Mouse (Mus musculus): ENCODE measurements around the gene Atxn1. TPM values are rescaled to one million over a fixed set of nuclear protein-coding genes. Genes with fewer than 3 reads are reported as not detected.

Atxn1 gene
- total RNA-seq, 2 experiments from 2014 or later, result 43.3 to 46.1 TPM

DNA sequence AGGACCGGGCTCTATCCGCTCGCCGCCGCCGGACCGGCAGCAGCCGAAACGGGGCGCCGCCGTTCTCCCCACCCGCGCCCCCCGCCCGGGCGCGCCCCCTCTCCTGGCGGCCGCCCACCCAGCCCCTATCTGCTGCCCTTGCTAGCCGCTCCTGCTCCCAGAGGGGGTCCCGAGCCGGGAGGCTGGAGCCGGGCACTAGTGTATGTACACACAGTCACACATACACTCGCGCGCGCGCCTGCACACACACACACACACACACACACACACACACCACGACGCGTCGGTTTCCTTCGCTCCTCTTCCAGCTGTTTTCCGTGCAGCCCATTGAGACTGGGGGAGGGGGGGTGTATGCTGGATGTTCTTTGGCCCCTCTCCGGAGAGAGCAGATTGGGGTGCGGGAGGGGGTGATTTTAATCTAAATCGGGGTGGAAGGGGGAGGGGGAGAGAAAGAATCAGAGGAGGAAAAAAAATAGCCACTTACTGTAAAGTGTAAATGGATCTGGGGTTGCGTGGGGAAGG lies 416 bp downstream of the Atxn1 start:
- intact Hi-C loops (cut with DNase I), result loop anchor here (5.0 kb wide), 4 partner anchors 77 to 282 kb away; no protein-coding TSS in a partner anchor
- DNase-seq, result peak in 1 of 2 experiments; percentile 67

DNA sequence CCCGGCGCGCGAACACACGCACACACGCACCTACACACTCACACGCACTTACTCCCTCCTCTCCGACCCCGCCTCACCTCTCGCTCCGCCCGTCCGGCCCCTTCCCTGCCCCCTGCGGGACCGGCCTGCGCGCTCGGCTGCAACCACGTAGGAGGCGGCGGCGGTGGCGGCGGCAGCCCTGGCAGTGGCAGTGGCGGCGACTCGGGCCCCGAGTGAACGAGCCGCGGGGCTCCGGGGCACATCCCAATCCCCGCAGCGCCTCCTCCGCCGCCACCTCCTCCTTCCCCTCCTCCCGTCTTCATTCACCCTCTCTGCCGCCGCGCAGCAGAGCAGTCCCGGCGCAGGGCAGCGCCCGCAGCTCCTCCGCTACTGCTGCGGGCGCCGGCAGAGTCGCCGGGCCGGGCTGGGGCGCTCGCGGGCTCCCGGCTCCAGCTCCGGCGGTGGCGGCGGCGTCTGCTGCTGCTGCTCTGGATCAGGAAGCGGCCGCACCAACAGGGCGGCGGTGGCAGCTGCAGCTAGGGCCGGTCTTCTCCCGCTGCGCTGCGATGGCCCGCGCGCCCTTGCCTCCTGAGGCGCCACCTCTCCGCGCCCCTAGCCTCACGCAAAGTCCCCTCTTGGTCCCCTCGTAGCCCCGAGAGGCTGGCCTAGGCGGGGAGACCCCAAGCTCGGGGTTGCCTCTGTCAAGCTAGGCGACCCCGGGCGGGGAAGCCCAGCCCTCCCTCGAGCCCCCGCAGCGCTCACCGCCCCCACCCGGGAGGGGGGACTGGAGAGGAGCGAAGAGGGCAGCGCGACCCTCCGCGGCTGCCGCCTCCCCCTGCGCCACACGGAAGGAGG lies 1.1 kb downstream of the Atxn1 start:
- intact Hi-C loops (cut with DNase I), result loop anchor here (5.0 kb wide), 4 partner anchors 76 to 281 kb away; no protein-coding TSS in a partner anchor
- DNase-seq, result peak; percentile 86 to 92

DNA sequence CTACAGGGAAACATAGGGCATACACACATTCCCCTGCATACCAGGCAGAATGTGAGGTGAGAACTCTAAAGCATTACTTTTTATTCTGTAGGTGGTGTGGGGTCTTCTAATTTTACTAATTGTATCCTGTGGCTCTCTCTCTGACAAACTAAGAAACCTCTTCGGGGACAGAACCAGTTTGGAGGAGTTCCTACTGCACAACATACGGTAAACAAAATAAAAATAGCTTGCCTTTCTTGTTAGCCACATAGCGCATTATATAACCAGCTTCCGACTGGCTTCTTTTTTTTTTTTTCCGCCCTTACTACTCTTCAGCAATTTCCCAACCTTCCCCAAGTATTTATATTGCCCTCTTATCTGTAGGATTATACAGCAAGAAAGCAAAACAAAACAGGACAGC lies 2.0 kb downstream of the Atxn1 start:
- DNase-seq, result no peak
- intact Hi-C loops (cut with DNase I), result loop anchor here (5.0 kb wide), 4 partner anchors 75 to 280 kb away; no protein-coding TSS in a partner anchor

DNA sequence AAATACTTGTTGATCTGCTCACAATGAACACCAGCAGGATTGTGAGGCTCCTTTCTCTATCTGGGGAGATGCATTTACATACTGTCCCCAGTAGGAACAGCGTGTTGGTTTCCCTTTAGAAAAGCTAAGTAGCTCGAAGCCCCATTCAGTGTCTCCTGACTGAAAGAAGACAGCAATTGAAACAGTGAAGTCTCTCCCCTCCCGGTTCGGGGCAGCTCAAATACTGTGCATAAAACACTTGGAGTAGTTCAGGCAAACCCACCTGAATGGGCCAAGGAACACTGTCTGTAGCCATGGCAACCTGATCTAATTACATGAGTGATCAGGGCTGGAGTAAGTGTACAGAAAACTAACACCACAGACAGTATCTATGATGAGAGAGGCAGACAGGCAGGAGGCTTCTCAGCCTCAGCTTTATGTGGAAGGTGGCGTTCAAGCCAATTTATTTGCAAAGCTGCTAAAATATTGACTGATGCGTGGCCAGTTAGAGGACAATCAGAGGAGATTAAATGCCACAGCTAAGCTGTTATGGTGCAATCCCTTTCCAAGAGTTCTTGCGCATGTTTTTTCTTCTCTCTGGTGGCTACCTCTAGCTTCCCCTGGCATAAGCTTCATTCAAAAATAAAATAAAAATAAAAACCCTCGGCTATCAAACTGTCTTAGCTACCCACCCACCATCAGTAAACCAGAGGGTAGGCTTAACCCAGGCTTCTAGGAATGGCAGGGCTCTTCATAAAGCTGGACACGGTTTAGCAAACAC lies 2.8 kb downstream of the Atxn1 start:
- intact Hi-C loops (cut with DNase I), result loop anchor here (5.0 kb wide), 4 partner anchors 75 to 280 kb away; no protein-coding TSS in a partner anchor
- no peak for DNase-seq

DNA sequence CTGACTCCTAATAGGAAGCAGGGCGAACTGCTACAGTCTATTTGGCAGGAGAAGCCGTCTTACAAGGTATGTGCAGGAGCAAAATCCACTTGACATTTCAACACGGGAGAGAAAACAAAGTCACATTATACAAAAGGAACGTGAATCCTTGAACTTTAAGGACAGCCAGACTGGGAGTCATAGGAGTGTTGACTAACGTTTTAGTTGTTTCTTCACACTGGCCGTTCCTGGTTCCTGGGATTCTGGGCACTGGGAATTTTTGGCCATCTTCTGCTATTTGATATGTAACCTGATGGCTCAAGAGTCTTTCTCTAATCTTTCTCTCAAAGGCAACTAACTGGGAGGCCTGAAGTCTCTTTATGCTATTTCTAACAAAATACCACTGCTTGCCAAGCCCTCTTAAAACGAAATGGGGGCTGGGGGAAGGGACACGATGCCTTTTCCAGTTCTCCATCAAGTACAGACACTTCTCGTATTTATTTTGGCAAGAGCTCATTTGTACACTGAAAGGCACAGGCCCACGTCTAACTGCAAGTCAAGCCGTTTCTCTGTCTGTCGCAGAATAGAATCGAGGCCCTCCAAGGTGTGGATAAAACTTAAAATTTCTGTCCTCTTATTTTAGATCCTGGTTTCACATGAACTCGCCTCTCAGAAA lies 4.4 kb downstream of the Atxn1 start:
- intact Hi-C loops (cut with DNase I), result loop anchor here (5.0 kb wide), 4 partner anchors 73 to 278 kb away; no protein-coding TSS in a partner anchor
- no peak for DNase-seq

DNA sequence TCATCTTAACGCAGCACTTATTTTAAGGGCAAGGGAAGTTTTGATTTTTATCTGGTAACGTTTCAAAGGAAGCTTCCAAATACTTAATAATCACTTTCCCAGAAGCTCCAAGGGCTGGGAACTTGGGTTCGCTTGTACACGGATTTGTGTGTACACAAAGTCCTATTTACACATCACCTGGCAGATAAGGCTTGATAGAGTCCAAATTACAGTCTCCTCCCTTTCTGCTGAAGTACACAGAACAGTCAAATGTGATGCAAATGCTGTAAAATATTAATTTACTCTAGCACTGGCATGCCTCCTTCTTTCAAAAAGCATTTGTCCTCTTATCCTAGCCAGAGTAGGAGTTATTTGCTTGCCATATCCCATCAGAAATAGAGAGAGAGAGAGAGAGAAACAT lies 6.5 kb downstream of the Atxn1 start:
- no peak for DNase-seq
- intact Hi-C loops (cut with DNase I), result no loop called here

DNA sequence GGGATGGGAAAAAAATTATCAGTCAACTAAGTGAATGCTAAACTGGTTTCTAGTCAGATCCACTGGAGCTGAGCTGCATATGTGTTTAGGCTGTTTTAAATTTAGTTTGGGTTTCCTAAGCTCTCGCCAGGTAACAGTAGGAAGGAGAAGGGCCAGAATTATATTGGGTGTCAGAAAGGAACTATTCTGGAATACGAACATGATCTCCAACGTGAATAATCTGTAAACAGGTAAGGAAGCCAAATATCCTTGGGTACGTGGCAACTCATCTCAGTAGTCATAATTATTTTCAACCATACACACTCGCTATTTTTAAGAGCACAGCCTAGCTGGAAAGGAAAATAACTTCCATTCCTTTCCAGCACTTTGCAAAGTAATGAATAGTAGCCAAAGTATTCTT lies 7.2 kb downstream of the Atxn1 start:
- no peak for DNase-seq
- intact Hi-C loops (cut with DNase I), result no loop called here

DNA sequence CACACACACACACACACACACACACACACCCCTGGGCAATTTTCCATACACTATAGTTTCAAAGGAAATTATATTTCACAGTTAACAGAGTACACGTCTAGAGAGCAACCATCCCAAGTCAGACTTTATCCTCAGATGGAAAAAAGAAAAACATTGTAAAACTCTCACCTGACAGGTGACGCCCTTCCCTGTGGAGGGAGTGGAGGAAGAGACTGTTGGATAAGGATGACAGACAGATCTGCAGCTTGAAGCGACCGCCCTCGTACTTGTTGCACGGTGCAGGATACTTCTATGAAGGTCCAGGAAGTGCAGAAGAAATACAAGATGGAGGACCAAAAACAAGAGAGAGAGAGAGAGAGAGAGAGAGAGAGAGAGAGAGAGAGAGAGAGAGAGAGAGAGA lies 8.5 kb downstream of the Atxn1 start:
- no peak for DNase-seq
- intact Hi-C loops (cut with DNase I), result no loop called here

DNA sequence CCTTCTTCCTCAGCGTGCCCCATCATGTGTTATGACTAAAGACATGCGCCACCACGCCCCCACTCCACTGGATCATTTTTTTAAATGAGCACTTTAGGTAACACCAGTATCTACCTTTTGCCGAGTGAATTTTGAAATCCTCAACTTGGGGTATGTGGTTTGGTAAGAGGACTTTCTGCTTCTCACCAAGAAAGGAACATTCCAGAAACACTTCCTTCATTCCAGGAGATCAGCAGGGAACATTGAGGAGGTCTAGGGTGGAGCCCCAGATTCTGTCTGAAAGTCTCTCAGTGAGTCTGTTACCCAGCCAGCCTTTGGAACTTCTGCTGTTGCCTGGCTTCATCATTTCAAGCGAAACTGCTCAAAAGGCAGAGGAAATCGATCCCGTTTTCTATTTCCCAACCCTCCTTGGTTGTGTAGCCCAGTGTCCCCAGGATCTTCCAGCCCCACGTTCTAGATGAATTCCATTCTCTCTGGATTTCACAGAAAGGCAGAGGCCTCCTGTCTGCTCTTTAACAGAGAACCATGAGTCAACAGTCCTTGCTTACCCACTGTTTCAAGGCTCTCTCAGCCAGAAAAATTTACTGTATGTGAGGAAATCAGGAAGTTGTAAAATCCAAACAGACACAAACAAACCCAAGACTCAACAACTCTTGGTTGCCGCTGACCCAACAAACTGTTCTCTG lies 9.3 kb downstream of the Atxn1 start:
- intact Hi-C loops (cut with DNase I), result no loop called here
- no peak for DNase-seq

DNA sequence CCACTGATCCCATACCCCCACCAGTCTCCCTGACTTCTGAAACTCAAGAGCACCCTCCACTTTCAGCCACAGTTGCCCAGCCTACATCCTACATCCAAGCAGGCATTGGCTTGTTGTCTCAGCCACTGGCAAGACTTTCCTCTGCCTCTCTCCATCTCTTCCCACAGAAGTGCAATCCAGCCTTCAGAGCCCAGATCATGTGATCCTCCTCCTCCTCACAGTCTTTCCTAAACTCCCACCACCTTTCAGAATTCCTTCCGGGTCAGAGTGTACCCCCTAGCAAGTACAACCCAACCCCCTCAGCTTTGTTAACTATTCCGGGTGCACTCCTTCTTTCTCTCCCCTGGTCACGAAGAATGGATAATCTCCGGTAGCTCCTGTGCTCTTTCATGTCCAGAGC lies 11.7 kb downstream of the Atxn1 start:
- intact Hi-C loops (cut with DNase I), result no loop called here
- no peak for DNase-seq

DNA sequence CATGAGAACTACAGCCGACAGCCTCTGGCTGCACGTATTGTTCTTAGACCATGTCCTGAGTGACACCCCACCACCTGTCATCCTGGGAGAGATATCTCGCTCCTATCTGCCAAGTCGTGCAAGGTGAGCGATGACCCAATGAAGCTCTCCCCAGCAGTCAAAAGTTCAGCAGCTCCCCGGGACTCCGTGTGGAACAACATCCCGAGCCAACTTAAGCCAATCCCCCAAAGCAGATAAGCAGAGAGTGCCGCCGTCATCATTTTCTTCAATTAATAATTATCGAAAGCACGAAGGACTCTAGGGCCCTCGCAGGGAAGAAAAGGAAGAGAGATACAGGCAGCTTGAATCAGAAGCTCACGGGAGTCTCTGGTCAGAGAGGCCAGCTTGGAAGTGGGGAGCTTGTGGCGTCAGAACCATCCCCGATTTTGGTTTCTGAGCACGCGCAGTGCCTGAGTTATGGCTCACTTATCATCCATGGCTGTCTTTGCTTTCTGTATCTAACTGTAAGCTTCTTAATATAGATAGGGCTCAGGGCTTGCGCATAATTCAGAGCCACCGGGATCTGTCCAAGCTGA lies 13.7 kb downstream of the Atxn1 start:
- intact Hi-C loops (cut with DNase I), result no loop called here
- DNase-seq, result no peak

DNA sequence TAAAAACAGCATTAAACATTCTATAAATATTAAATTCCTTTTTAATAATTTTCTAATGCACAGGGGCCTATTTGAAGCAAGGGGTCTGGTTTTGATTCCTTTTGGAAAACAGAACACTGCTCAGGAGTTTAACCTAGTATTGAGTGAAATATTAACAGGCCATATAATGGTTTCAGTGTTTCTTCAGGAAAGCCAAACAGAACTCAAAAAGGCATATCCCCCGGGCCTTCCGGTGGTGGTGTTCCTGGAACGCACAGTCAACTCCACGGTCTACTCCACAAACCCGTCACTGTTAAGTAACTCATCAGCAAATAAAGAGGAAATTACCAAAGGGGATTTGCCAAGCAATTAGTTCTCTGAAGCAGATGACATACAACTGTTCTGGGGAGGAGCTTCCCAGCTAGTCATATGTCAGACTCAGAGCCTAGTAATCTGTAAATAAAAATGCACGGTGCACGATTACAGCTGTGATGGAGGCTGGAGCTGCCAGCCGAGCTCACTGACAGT lies 14.4 kb downstream of the Atxn1 start:
- intact Hi-C loops (cut with DNase I), result no loop called here
- DNase-seq, result no peak

DNA sequence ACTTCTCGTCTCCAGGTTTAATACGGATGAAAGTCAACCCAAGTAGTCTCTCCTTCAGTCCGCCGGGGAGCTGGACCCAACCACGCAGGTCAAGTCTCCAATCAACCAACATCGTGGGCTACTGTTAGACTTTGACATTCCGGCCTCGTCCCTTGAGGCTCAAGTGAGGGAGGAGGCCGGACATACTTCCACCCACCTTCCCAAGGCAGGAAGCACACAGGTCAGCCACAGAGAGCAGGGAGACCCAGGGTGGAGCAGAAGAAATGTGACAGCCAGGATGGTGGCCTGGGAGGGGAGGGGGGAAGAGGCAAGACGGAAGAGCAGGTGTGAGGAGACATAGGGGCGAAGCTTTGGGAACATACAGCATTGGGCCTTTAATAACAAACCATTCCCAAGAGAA lies 18.7 kb downstream of the Atxn1 start:
- no peak for DNase-seq
- intact Hi-C loops (cut with DNase I), result no loop called here

DNA sequence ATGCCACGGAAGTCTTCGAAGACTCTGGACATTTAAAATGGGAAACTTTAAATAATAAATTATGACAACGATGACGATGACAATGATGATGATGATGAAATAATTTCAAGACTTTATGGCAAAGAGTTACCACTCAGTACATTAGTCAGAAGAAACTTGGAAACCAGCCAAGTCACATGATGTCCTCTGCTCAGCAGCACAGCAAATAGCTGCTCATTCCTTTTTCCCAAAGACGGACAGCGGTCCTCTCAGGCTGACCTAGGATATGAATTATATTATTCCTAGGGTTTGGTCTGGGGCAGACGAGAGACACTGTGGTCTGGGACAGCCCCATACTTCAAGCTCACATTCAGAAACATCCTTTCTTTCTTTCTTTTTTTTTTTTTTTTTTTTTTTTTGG lies 22.5 kb downstream of the Atxn1 start:
- no peak for DNase-seq
- intact Hi-C loops (cut with DNase I), result no loop called here

DNA sequence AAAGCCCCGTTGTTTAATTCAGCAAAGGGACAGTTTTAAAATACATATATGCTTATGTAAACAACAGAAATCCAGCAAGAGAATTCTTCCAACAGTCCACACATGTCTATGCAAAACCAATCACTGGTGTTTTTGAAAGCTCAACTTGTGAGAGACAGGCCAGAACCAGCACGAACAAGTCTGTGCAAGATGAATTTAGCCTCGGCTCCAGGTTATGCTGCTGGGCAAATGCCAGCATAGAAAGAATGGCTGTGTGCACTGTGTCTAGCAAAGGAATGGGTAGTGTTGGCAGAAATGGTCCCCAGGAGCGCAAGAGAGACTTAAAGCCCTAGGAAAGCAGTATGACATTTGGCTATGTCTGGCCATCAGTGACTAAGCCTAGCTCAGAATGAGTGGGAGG lies 24.1 kb downstream of the Atxn1 start:
- intact Hi-C loops (cut with DNase I), result no loop called here
- no peak for DNase-seq

DNA sequence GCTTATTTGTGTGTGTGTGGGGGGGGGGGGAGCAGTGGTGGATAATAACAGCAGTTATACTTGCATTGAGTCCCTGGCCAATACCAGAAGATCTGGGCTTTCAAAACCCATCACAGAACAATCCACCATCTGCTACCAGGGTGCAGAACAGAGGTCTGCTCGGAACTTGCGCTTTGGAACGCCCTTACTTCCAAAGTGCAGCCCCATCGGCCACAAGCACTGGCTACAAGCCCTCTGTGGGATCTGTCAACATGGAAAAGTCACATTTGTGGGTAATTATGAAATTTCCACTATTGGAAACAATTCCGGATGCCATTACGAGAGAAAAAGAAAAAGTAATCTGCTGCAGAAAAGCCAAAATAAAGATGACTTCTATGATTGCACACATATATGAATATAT lies 25.2 kb downstream of the Atxn1 start:
- intact Hi-C loops (cut with DNase I), result no loop called here
- DNase-seq, result no peak

DNA sequence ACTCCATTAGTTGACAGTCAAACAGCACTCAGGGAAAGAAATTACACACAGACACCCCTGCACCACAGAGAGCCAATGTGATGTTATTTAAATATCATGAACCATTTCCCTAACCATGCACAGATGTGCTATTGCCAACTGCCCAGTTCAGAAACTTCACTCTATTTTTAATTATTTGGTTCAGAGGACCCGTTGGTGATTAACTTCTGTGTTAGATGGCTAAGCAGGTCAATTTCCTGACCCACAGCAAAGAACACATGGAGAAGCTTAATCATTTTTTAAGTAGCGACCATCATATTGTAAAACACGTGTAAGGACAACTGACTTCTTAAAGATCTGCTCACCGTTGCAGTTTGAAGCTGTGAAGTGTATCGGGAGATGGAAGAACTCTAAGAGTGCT lies 26.7 kb downstream of the Atxn1 start:
- DNase-seq, result no peak
- intact Hi-C loops (cut with DNase I), result no loop called here

DNA sequence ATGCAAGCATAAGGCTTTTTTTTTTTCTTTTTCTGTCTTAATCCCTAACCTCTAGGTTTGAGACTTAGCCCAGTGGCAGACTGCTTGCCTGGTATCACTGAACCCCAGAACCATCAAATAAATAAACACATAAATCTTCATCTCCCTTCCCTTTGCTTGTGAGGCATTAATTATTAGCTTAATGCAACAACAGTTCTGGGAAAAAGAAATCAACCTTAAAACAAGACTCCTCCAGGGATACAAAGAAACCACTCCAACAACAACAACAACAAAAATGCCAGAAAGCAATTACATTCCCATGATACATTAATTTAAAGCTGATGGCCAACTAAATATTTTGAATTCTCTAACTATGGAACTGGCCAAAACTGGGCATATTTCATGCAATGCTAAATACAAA lies 28.0 kb downstream of the Atxn1 start:
- DNase-seq, result no peak
- intact Hi-C loops (cut with DNase I), result no loop called here

DNA sequence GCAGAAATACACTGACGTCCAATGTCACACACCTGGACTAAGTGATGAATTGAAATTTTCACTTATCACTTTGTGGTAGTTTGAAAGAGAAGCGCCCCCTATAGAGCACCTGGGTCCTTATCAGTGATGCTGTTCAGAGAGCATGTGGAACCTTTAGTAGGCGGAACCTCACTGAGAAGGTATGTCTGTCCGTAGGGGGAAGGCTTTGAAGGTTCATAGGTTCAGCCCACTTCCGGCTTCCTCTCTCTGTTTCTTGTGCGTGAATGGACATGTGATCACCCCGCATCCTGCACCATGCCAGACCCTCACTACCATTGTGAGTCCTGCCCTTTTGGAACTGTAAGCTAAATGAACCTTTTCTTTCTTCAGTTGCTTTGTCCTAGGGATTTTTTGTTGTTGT lies 29.0 kb downstream of the Atxn1 start:
- intact Hi-C loops (cut with DNase I), result no loop called here
- DNase-seq, result no peak

DNA sequence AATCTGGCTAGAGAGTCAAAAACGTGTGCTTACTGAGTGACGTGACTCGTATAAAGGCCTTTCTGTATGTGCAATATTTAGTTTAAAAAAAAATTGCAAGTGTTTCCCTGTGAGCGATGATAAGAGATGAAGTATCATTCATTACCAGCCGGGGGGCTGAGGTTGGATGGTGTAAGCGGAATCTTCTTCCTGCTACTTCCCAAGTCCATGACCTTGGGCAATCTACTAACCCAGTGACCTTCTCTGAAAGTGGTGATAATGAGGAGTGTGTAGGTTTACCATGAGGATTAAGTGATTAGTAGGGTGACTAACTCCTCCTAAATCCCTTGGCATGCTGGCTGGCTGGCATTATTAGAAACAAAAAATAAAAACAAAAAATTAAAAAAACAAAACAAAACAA lies 30.0 kb downstream of the Atxn1 start:
- no peak for DNase-seq
- intact Hi-C loops (cut with DNase I), result no loop called here
